ENCODE assay signal across 18 mouse cellular contexts in the genomic region with DNA sequence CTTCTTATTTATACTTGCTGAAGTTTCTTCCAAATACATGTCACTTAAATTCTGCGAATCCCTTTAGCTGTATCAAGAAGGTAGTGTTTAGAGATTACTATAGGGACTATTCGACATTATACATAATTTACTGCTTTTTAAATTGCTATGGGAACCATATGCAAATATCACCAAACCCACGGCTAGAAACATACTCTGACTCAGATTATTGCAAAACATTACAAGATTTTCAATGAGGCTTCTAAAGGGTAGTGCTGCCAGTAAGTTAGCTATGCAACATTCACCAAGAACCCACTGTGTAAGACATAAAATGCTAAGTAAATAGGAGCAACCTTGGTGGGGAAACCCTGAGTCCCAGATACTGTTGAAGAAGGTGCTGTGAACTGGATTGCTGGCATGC. TPM values are rescaled to one million over a fixed set of nuclear protein-coding genes. Genes with fewer than 3 reads are reported as not detected.
DNase-seq lines count a peak whose midpoint lies in the region; ATAC-seq and TF ChIP-seq lines count a peak whose summit lies in the region.
"Had no signal": no experiment of that assay in that cellular context is flagged by ENCODE, and none has a peak within 500 bp of the region (broad histone marks: within the 10 kb centered on the region; RNA-seq: fewer than 3 reads in every experiment).

No protein-coding gene starts in this region.

- H3K4me2 ChIP-seq in heart, postnatal 0 days (ENCODE audit: low read depth, low read length): no peak overlapping the region
- H3K4me2 ChIP-seq in kidney, embryonic 15.5 days: no peak overlapping the region
- H3K4me2 ChIP-seq: embryonic facial prominence, embryonic 13.5 days; limb, embryonic 13.5 days had no signal

- TF ChIP-seq POLR2A in embryonic fibroblast, embryonic 13.5 days (IDR thresholded peaks at IDR 0.05; ENCODE audit: low read depth, low read length): no peak

- H3K36me3 ChIP-seq in heart, postnatal 0 days (replicated peaks; ENCODE audit: control insufficient read depth, insufficient read depth, low read length): no peaks in the 10 kb centered on the region
- H3K36me3 ChIP-seq in kidney, embryonic 15.5 days: no peaks in the 10 kb centered on the region
- H3K36me3 ChIP-seq: embryonic facial prominence, embryonic 13.5 days; limb, embryonic 13.5 days had no signal

- no peak for ATAC-seq in heart, postnatal 0 days (ENCODE audit: insufficient read depth, low read depth)
- peak; percentile 31 for ATAC-seq in megakaryocyte, adult 5-6 weeks (ENCODE audit: poor library complexity, severe bottlenecking)
- no peak for ATAC-seq in kidney, embryonic 15.5 days (replicated peaks; ENCODE audit: low FRiP score)
- ATAC-seq: hindbrain, embryonic 16.5 days; Patski had no signal

- peaks cover 12% of the 10 kb centered on the region for H3K4me1 ChIP-seq in heart, postnatal 0 days (ENCODE audit: control insufficient read depth, insufficient read depth)
- peaks cover 9% of the 10 kb centered on the region; the same call in 1 of the 2 replicates for H3K4me1 ChIP-seq in embryonic fibroblast, embryonic 13.5 days (ENCODE audit: control insufficient read depth, insufficient read depth, low read length)
- H3K4me1 ChIP-seq in kidney, embryonic 15.5 days: peaks cover 12% of the 10 kb centered on the region

- TF ChIP-seq CTCF in heart, postnatal 0 days (IDR thresholded peaks at IDR 0.05; ENCODE audit: low read depth): no peak
- no peak for TF ChIP-seq CTCF in embryonic fibroblast, embryonic 13.5 days (IDR thresholded peaks at IDR 0.05; ENCODE audit: borderline replicate concordance, insufficient read depth, low read length)

- no peaks in the 10 kb centered on the region for H3K27me3 ChIP-seq in heart, postnatal 0 days (ENCODE audit: control insufficient read depth, insufficient read depth, low read length)
- no peaks in the 10 kb centered on the region for H3K27me3 ChIP-seq in kidney, embryonic 15.5 days
- H3K27me3 ChIP-seq: embryonic facial prominence, embryonic 13.5 days; limb, embryonic 13.5 days; Patski had no signal

- no peak overlapping the region for H3K4me3 ChIP-seq in heart, postnatal 0 days (ENCODE audit: low read depth, low read length)
- H3K4me3 ChIP-seq in embryonic fibroblast, embryonic 13.5 days (ENCODE audit: insufficient read depth, low read length): no peak overlapping the region
- H3K4me3 ChIP-seq in kidney, embryonic 15.5 days (replicated peaks): no peak overlapping the region
- H3K4me3 ChIP-seq: embryonic facial prominence, embryonic 13.5 days; limb, embryonic 13.5 days had no signal

- intact Hi-C loops in heart, postnatal 14 days (cut with DNase I): no loop called here

- no peak overlapping the region for H3K9ac ChIP-seq in heart, postnatal 0 days (replicated peaks; ENCODE audit: low read depth, low read length)
- no peak overlapping the region for H3K9ac ChIP-seq in kidney, embryonic 15.5 days
- H3K9ac ChIP-seq: embryonic facial prominence, embryonic 13.5 days; limb, embryonic 13.5 days had no signal

- no peak for TF ChIP-seq EP300 in heart, postnatal 0 days (IDR thresholded peaks at IDR 0.05; ENCODE audit: low read depth)

- WGBS in heart, postnatal 0 days: 72% methylated on average over 3 of the region's 3 CpGs
- 81% methylated on average over 3 of the region's 3 CpGs for WGBS in kidney, embryonic 15.5 days

- no peaks in the 10 kb centered on the region for H3K9me3 ChIP-seq in heart, postnatal 0 days (replicated peaks; ENCODE audit: control insufficient read depth, low read length)
- H3K9me3 ChIP-seq in kidney, embryonic 15.5 days (replicated peaks): no peaks in the 10 kb centered on the region
- H3K9me3 ChIP-seq: embryonic facial prominence, embryonic 13.5 days; limb, embryonic 13.5 days had no signal

- 0 out of 2 replicates have a peak overlapping the region, but pooled peaks have one; percentile 54 for H3K27ac ChIP-seq in heart, postnatal 0 days (ENCODE audit: low read depth)
- peak overlapping the region; percentile 83; the same call in 1 of the 2 replicates for H3K27ac ChIP-seq in embryonic fibroblast, embryonic 13.5 days (ENCODE audit: insufficient read depth, low read length)
- H3K27ac ChIP-seq in kidney, embryonic 15.5 days: no peak overlapping the region
- H3K27ac ChIP-seq: embryonic facial prominence, embryonic 13.5 days; limb, embryonic 13.5 days had no signal

- no peak for DNase-seq in heart, postnatal 0 days (ENCODE audit: low spot score)
- DNase-seq in heart, postnatal 14 days: no peak
- peak; percentile 49 for DNase-seq in A20 (ENCODE audit: low read depth, low spot score)
- no peak for DNase-seq in thymus, postnatal 10 days (ENCODE audit: low spot score in 2 of 2)
- DNase-seq in frontal cortex, adult 2 months (ENCODE audit: extremely low spot score in 1 of 2, low spot score in 1 of 2): no peak
- DNase-seq: cerebellum, adult 11 months; heart, postnatal 36 days; kidney, postnatal 4 days; lung, postnatal 14 days; midbrain, embryonic 14.5 days; right cerebral cortex, postnatal 14 days had no signal

RNA-seq across cellular contexts. Expression of gene Capza2, which starts 1.0 kb away (rescaled TPM):
- 141 and 142 TPM in 2 replicates for total RNA-seq in heart, postnatal 0 days (2014; rRNA removed; ENCODE audit: low replicate concordance)
- polyA plus RNA-seq in heart, postnatal 0 days (2015; fragmentation: Nextera tagmentation; extraction: Ambion mirVana): 217 and 222 TPM in 2 replicates
- 100 to 1,000 TPM; 129 to 138 TPM for total RNA-seq in heart, postnatal 14 days (2021)
- 271 and 367 TPM in 2 replicates for polyA plus RNA-seq in embryonic fibroblast, embryonic 13.5 days (2011; ENCODE audit: insufficient read length, low read depth, missing spikeins)
- 490 and 593 TPM in 2 replicates for total RNA-seq in megakaryocyte, adult 5-6 weeks (2015)
- 665 and 673 TPM in 2 replicates for total RNA-seq in megakaryocyte, adult 5-6 weeks (2017)
- polyA plus RNA-seq in kidney, embryonic 15.5 days (2015; fragmentation: Nextera tagmentation; extraction: Ambion mirVana): 212 and 226 TPM in 2 replicates
- 151 and 174 TPM in 2 replicates for polyA plus RNA-seq in frontal cortex, adult 2 months (2012; rRNA removed)

RNA-seq across cellular contexts. Expression of gene St7, which starts 57.7 kb away (rescaled TPM):
- total RNA-seq in heart, postnatal 0 days (2014; rRNA removed; ENCODE audit: low replicate concordance): 26.0 and 38.5 TPM in 2 replicates
- 17.3 and 17.7 TPM in 2 replicates for polyA plus RNA-seq in heart, postnatal 0 days (2015; fragmentation: Nextera tagmentation; extraction: Ambion mirVana)
- 10 to 100 TPM; 19.0 to 19.3 TPM for total RNA-seq in heart, postnatal 14 days (2021)
- polyA plus RNA-seq in embryonic fibroblast, embryonic 13.5 days (2011; ENCODE audit: insufficient read length, low read depth, missing spikeins): 20.0 and 23.0 TPM in 2 replicates
- total RNA-seq in megakaryocyte, adult 5-6 weeks (2015): 6.9 and 8.5 TPM in 2 replicates
- 10.6 and 14.0 TPM in 2 replicates for total RNA-seq in megakaryocyte, adult 5-6 weeks (2017)
- 19.9 and 20.3 TPM in 2 replicates for polyA plus RNA-seq in kidney, embryonic 15.5 days (2015; fragmentation: Nextera tagmentation; extraction: Ambion mirVana)
- 27.1 and 28.4 TPM in 2 replicates for polyA plus RNA-seq in frontal cortex, adult 2 months (2012; rRNA removed)
